Mouse (Mus musculus) right cerebral cortex, adult 2 months (tissue): ENCODE data around the gene Osbp2.

Experiments
- DNase-seq, 2 experiments: peaks; one replicate each; pipeline ENCODE4 v3.0.0; 2021 to 2022; ENCODE audit warnings: low spot score in 2 of 2

The Osbp2 gene

DNA sequence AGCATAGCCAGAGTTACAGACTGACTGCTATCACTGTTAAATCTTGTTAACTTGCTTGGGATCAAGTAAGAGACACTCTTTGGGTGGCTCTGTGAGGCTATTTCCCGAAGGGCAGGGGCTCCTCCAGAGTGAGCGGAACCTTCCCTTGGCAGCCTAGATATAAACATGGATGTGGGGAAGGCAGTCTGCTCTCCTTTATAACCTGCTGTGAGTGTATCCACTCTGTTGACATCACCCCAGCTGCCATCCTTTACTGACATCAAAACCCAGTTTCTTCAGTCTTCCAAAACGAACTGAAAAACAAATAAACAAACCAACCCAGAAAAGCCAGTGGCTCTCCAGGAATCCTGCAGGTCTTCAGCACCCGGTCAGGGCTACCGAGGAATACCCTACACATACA is 39.6 kb downstream of the Osbp2 start:
- no peak for DNase-seq

DNA sequence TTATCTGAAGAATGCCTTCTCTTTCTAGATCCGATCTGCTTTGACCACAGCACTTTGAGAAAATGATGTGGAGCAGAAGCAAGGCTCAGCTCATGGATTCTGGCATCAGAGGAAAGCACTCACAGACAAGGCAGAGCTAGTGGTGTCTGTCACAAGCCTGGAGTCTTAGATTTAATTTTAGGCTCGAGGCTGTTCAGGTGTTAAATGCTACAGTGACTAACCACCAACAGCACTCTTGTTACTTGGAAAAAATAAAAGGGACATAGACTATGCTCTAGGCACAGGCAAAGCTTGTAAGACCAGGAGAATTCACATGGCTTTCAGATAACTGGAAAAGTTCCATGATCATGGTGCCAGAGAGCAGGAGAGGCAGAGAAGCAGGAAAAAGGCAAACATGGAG is 40.3 kb downstream of the Osbp2 start:
- no peak for DNase-seq

DNA sequence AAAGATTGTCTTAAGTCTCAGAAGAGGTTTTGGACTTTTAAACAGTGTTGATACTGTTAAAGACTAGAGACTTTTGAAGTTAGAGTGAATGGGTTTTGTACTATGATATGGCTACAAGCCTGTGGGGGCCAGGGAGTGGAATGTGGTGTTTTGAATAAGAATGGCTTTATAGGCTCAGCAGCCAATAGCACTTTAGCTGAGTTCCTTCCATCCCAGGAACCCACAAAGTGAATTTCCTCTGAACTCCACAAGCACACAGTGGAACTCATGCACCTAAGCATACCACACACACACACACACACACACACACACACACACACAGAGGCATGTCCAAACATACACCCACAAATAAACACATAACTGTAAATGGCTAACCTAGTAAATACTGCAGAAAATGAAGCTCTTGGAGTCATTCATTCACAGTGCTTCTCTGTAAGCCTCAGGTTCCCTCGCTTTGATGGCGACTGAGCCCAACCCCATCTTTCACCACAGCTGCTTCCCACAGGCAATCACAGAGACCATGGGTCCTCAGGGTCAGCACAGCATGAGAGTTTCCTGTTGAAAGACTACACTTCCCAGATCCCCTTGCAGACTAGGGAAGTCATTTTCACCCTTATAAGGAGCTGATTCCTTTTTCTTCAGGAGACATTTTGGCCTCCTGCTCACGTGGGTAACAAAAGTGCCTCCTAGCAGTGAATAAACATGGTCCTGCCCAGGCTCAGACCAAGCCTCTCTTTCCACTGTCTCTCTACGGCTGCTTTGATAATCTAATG is 45.5 kb downstream of the Osbp2 start:
- no peak for DNase-seq

DNA sequence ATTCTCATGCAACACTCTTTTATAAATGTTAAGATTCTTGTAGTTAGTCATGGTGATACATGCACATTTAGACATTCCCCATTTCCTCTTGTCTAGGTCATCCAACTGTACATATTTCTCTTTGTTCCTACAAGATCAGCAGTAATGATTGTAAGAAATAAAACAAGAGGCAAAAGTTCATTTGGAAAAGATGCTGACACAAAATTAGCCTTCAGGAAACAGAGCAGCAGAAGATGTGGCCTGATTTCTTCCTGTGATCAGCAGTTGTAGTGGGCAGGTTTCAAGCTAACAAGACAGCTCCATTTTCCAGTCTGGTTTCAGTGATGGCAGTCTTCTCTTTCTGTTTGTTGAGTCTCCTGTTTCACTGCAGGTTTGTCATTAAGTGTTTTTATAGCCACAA is 47.8 kb downstream of the Osbp2 start:
- DNase-seq = no peak

DNA sequence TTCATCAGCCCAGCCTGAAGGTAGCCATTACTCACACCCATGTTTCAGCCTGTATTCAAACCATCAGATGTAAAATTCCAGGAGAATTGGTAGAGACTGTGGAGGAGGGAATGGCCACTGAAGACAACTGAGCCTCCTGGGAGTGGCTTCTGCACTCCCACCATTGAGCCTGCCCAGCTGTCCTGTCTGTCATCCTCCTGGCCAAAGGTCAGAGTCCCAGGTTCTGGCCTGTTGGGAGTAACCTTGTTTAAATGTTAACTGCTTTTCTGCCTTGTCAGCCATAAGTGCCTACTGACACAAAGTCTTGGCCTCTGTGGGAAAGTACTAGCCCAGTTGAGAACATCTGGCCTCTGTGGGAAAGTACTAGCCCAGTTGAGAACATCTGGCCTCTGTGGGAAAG is 50.4 kb downstream of the Osbp2 start:
- no peak for DNase-seq

DNA sequence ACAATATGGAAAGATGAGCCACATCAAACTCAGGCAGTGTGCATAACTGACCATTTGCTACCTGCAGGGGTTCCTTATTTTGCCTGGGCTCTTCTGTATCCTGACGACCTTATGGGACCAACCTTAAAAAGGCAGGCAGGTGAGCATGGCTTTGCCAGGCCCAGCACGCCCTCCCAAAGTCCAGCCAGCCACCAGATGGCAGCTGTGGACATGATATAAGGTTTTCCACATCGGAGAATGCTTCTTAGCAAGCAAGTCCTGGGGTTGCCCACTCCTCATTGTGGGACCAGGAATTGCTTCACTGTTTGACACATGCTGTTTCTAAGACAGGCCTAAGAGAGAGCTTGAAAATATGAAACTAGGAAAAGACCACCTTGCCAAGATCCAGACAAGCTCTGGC is 55.5 kb downstream of the Osbp2 start:
- DNase-seq = peak; percentile 20 to 24

DNA sequence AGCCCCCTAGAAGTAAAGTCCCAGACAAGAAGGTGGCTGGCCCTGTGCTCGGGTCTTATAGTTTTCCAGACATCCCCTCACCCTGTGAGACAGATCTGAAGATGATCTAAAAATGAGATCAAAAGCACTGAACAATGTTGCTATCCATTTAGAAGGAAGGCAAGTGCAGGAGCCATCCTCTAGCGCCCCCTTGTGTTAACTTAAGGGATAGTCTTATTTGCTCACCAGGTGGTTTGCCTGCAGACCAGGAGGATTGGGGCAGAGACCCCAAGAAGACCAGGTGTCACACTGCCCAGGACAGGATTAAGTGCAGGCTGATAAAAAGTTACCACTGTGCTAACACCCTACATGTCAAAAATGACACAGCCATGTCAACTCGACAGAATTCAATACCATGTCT is 58.3 kb downstream of the Osbp2 start:
- peak; percentile 40 to 57 for DNase-seq

DNA sequence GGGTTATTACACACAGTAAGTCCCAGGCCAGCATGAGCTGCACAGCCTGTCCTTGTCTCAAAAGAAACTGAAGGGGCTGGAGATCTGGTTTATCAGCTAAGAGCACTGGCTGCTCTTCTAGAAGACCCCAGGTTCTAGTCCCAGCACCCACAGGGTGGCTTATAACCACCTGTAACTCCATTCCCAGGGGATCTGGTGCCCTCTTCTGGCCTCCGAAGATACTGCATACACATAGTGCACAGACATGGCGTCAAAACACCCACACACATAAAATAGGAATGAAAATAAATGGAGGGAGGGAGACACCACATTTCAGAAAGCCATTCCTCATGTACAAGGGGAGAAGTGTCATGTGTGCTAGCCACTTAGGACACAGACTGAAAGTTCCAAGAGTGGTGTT is 59.1 kb downstream of the Osbp2 start:
- DNase-seq = no peak

DNA sequence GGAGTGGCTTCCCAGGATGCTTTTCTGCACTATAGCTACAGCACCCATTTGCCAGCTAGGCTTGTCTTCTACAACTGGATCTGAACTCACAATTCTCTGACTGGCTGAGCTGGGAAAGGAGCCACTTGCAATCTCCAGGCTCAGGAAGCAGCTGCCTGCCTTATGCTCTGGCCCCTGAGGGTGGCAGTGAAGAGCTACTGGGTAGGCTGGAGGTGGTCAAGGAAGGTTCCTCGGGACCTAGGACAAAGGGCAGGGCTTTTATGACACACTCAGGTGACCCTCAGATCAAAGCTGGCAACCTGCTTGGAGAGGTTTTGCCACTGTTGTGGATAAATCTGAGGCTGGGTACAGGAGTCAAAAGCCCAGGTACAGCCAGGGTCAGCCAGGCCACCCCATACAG is 61.6 kb downstream of the Osbp2 start:
- DNase-seq = no peak

DNA sequence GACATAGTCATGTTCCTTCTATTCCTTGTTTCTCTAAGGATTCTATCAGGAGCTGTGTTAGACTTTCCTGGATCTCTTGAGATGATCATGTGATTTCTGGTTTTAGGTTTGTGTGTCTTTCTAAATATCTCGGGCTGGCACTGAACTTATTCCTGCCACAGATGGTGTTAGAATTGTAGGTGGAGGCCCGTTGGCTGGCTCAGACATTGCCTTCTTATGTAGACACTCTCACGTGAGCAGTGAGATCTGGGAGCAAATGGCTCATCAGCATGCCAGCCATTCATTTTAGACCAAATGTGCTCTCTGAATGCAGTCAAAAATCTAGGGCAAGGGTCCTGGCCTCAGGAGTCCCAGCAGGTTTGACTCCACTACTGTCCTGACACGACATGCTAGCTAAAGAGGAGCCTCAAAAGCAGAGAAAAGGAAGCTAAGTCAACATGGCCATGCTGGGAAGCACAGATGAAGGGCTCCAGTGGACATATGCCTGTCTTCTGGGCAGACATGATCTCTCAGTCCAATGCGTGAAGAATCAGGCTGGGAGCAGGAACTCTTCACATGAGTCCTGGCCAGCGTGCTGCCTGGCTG is 66.0 kb downstream of the Osbp2 start:
- DNase-seq = peak; percentile 53 to 62

DNA sequence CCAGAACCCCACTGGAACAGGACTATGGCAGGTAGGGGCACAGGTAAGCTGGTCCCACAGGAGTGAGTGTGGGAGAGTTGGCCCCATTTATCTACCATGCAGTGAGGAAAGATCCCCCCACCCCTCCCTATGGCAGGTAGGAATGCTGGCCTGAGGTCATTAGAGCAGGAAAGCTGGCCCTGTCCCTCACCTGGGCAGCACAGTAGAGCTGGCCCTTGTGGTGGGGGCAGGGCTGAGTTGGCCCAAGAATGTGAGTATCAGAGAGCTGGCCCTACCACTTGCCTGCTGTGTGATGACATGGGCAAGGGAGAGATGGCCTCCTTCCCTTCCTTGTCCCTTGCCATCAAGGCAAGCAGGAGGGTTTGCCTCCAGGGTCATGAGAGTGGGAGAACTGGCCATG is 73.0 kb downstream of the Osbp2 start:
- DNase-seq = no peak

DNA sequence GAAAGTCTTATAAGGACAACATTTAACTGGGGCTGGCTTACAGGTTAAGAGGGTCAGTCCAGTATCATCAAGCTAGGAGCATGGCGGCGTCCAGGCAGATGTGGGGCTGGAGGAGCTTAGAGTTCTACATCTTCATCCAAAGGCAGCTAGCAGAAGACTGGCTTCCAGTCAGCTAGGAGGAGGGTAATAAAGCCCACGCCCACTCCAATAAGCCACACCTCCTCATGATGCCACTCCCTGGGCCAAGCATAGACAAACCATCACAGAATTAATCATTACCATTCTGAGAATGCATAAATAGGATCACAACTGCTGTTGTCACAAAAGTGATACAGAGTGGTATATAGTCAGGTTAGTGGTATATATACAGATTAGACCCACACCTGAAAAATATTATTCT is 73.8 kb downstream of the Osbp2 start:
- DNase-seq = no peak

DNA sequence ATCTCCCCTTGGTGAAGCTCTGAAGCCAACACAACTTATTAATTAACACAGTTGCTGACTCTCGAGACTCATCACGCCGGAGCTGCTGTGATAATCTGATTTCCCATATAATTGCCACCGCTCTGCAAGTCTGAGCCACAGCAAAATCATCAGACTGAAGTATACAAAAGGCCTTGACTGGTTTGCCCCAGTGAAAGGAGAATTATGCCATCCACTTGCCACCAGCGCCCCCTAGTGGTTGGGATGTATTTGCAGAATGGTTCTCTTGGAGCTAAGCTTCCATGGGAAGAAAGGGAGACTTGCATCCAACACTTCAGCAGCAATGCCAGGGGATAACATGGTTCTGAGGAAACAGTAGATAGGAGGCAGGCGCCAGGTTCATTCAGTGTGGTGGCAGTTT is 77.1 kb downstream of the Osbp2 start:
- DNase-seq = peak; percentile 91 to 96

DNA sequence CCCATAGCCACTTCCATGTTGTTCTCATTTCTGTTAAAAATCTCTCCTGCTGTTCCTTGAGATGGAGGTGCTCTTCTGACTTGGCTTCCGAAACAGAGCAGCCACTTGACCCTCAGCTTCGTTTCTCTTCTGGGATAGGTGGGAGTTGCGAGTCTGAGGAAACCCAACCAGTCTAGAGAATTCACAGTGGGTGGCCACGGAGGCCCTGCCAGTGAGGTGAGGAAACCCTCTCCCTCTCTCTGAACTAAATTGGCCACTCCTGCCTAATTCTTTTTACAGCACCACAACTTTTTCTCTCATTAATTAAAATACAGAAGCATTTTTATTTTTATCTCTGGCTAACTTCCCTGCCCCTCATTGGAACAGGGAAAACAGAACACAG is 88.4 kb downstream of the Osbp2 start:
- no peak for DNase-seq

DNA sequence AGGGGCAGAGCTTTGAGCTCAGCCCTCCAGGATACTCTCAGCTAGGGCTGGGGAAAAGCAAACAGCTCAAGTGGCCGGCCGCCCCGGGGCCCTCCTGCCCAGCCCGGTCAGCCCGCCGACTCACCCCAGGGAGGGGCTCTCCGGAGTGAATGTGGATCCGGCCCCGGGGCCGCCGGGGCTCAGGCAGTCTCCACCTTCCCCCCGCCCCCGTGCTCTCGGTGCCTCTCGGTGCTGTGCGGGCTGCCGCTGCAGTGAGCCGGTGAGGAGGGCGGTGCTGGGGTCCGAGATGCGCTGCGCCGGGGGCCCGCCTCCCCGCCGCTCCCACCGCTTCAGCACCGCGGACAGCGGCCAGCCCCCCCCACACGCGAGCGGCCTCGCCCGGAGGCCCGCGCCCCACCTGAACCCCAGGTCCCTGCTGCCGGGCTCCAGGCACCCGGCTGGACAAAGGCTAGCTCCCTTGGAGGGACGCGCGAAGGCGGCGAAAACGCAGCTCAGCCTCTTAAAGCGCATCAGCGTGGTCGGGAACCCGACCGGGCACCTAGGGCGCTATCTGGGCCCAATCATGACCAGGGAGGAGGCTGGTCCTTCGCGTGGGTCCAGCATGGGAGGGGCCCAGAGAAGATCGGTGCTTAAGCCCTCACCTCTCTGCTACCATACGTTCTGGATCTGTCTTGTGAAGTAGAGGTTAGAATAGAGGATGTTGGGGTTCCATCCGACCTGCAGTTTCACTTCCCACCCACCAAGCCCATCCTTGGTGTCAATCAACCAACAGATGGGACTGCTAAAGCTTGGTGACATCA is 89.0 kb downstream of the Osbp2 start:
- peak in 1 of 2 experiments; percentile 56 for DNase-seq

DNA sequence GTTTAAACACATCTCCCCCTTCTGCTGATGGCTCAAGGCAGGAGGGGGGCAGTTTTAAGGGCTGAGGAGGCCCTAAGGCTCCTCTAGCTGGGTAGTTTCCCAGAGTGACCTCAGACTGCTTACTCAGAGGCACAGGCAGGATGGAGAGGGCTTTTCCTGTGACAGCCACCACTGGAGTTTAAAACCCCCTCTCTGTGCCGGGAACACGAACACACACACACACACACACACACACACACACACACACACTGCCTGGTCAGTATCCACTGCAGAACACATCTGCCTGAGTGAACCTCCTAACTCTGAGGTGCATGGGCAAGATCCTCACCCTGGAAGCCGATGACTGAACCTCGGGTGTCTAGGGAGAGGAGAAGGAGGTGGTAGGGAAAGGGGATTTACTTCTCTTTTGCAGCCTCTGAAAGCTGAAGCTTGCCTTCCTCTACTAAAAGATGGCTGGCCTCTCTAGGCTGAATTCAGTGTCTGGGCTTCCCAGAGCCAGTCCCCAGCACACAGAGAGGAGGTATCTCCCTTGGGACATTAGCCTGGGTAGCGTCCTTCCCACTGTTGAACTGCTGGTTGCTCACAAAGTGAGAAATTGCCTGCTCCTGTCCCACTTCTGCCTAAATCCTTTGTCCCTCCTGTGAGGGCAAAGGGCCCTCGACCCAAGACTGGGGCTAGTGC is 89.8 kb downstream of the Osbp2 start:
- DNase-seq = no peak

DNA sequence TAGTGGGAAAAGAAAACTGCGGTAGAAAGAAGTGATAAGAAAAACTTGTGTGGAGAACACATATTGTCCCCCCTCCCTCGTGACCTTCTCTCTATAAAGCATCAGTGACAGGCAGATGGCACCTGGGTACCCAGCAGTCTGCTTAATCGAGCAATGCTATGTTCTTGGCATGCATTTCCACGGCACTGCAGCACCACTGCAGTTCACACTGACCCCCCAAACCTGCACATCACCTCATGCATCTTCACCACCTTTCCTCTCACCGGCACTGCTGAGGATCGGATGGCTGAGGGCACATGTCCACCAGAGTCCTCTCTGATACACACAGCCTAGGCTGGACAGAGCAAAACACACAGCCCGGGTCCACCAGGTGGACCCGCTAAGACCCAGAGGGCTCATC is 90.6 kb downstream of the Osbp2 start:
- no peak for DNase-seq

DNA sequence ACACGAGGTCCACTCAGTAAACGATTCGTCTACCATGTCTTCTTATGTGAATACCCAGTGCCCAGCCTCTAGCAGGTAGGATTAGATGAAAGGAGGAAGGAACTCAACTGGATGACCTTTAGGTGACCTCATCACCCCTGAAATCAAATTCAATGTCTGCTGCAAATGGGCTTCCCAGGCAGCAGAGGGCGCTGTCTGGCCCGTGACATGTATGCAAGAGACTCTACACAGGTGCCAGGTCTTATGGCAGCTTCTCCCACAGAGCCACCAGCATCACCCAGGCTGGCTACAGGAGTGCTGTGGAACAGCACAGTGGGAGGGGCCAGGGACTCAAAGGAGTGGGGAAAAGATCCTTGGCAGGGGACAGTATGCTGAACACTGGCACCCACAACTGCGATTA is 92.4 kb downstream of the Osbp2 start:
- DNase-seq = no peak

DNA sequence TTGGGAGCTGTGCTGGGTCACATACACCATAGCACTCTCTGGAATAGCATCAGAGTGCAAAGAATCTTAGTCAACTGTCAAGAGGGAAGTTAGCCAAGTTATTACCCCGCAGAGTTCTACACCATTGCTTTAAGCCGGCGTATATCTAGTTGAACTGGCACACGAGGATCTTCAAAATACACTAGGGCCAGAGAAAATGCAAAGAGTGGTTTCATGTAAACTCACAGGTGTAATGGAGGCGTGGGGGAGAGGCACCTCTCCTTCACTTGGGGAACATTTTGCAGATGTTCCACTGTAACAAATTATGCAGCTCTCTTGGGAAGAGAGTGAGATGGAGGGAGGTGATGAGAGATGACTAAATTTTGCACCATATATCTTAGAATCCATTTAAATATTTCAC is 95.9 kb downstream of the Osbp2 start:
- DNase-seq = no peak

DNA sequence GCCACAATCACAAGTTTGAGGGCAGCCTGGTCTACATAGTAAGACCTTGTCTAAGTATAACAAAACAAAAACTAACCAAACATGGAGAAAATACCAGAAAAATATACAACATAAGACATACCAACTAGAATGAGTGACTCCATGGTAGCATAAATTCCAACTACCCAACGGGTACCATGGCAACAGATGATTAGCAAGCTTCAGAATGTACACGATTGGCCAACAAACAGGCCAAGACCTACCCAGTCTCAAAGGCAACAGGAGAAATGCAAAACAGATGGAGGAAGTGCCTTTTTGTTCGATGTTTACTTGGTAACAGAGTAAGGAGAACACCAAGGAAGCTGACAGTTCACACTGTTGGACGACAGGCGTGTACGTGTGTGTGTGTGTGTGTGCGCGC is 96.7 kb downstream of the Osbp2 start:
- DNase-seq = no peak

DNA sequence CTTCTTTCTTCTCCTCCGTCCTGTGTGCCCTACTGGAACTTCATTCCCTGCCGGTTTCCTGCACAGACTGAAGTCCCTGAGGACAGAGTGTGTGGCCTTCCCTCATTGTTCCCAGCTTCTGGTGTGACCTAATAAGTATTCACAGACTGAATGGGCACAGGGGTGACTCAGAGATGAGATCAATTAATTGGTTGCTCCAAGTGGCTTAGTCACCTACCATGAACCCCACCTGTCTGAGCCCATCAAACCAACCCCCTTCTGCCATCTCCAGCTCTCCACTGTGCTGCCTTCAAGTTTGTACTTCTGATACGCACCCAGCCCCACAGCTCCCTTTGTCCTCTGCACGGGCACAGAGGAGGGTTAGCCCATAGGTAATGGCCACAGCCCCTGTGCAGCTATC is 99.4 kb downstream of the Osbp2 start:
- DNase-seq = no peak

DNA sequence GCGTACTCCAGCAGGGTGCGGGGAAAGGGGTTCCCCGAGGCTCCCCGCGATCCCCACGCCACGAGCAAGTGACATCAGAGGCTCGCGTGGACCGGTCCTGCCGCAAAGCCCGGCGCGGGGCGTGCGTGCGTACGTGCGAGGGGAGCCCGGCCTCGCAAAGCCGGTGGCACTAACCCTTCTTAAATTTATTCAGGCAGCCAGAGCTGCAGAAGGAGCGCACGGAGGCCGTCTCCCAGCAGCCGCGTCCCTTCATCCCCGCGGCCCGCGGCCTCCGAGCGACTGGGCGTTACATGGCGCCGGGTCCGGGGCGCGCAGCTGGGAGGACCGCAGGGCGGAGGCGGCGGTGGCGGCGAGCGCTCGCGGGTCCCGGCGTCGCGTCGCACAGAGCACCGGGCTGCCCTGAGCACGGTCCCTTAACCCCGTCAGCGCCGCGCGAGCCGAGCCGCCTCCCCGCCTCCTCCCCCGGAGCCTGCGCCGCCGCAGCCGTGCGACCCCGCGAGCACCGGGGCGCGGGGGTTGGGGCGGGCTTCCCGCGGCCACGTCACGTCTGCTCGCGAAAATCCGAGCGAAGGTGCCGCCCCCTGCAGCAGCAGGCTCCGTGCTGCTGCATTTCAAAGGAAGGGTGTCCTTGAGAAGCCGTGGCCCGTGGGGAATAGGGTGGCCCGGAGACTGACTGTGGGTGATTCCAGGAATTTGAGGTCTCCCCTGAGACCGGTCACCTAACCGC is 101.8 kb downstream of the Osbp2 start:
- peak in 1 of 2 experiments; percentile 53 for DNase-seq
